Mouse (Mus musculus): ENCODE measurements around the gene Hoxc4.

Gene Hoxc4

GRCm38 (mm10) chr15:103039609-103040008 is 20.9 kb downstream of the Hoxc4 start:
- DNase-seq: no peak

DNA sequence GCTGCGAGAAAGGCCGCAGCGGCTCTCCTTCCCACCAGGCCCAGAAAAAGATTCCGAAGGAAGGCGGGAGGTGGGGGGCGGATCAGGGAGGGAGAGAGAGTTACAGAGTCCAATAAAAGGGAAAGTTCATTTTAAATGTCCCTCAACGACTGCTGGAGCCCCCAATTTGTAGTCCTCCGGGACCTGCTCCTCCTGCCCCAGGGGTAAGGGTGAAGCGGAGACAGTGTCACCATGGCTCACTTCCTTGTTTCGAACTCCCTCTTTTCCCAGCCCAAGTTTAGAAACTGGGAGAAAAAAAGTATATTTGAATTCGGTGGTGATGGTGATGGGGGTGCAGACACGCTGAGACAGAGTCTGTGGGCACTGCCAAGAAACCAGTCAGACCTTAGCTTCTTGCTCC is 21.9 kb downstream of the Hoxc4 start:
- no peak for DNase-seq

- DNase-seq: no peak
Measured at GRCm38 (mm10) chr15:103041613-103042012, 22.9 kb downstream of the Hoxc4 start.

DNA sequence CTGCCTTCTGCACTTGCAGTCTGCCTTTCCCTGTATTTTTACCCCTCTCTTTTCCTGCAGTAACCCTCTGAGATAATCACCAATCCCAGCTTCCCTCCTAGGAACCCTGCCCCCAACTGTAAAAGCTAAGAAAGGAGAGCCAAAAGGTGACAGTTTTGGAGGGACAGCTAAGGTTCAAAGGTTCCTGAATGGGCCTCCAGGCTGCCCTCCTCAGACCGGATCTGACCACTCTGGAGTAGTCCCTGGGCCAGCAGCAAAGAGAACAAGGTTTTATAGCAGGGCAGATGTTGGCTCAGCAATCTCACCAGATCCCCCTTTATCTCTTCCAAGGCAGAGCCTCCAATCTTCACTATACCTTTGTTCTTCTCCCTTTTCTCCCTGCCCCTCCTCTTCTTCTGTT is 23.5 kb downstream of the Hoxc4 start:
- no peak for DNase-seq

DNA sequence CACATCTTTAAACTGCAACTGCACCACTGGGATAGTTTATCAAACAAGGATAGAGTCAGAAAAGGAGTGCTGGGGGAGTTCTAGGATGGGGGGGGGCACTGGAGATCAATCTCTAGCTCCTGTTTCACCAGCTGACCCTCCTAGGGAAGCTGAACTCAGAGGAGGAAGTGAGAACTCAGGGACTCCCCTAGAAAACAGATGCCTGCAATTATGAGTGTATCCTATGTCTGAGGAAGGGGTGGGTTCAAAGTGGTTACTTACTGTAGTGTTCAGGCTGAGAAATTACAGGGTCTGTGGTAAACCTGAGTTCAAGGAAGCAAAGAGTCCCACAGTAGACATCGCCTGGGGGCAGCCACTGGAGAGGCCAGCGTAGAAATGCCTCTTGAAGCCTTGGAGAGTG is 32.9 kb downstream of the Hoxc4 start:
- DNase-seq: no peak

DNA sequence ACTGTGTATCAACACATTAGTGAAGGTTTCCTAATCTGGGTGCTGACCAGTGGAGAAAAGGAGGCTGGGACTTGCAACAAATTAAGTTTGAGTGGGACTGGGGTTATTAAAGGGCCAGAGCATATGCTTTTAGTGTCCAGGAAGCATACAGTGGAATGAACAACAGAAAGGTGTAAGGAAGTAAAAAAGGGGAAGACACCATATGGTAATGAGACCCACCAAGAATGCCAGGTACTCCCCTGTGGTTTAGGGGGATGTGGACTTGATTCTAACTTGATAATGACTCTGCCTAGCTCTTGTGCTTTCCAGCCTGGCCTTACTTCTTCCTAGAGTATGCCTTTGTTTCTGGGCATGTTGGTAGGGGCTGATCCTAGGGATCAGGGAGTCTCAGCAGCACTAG is 34.5 kb downstream of the Hoxc4 start:
- no peak for DNase-seq

- DNase-seq: no peak
Measured at GRCm38 (mm10) chr15:103056396-103056795, 37.7 kb downstream of the Hoxc4 start.

GRCm38 (mm10) chr15:103058715-103059114 is 40.0 kb downstream of the Hoxc4 start:
- no peak for DNase-seq

- no peak for DNase-seq
Measured at GRCm38 (mm10) chr15:103059393-103059992, 40.8 kb downstream of the Hoxc4 start.

DNA sequence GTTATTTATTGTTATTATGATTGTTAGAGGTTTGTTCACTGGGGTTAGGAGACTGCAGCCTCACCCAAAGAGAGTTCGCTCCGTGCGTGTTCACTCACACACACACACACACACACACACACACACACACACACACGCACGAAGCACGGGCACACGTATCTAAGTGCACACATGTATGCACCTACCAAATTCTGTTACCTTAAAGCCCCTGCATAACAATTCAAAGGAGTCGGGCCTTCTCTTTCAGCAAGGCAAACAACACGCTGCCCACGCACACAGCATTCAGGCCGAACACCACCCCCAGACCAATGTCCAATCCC is 41.2 kb downstream of the Hoxc4 start:
- no peak for DNase-seq

- no peak for DNase-seq
Measured at GRCm38 (mm10) chr15:103060341-103061130, 41.8 kb downstream of the Hoxc4 start.

- no peak for DNase-seq
Measured at GRCm38 (mm10) chr15:103061131-103061825, 42.5 kb downstream of the Hoxc4 start.

GRCm38 (mm10) chr15:103061988-103062387 is 43.3 kb downstream of the Hoxc4 start:
- DNase-seq: no peak

- no peak for DNase-seq
Measured at GRCm38 (mm10) chr15:103065642-103066041, 46.9 kb downstream of the Hoxc4 start.

GRCm38 (mm10) chr15:103067701-103068100 is 49.0 kb downstream of the Hoxc4 start:
- DNase-seq: no peak

DNA sequence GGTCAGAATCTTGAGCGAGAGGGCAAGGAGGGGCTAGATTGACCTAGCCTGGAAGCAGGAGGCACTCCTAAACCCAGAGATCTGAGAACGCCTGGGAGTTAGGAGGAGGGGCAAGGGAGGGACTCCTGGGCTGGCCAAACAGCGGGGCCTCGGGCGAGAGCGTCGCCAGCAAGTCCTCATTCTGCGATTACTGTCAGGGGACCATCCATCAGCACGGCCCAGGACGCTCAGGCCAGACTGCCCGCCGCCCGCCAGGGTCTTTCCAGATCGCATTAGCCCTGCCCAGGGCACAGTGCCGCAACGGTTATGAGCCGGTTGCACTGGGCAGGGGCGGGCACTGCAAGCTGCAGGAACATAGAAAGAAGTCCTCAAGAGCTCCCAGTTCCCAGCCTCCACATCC is 50.4 kb downstream of the Hoxc4 start:
- DNase-seq: no peak

- no peak for DNase-seq
Measured at GRCm38 (mm10) chr15:103071266-103071665, 52.5 kb downstream of the Hoxc4 start.

DNA sequence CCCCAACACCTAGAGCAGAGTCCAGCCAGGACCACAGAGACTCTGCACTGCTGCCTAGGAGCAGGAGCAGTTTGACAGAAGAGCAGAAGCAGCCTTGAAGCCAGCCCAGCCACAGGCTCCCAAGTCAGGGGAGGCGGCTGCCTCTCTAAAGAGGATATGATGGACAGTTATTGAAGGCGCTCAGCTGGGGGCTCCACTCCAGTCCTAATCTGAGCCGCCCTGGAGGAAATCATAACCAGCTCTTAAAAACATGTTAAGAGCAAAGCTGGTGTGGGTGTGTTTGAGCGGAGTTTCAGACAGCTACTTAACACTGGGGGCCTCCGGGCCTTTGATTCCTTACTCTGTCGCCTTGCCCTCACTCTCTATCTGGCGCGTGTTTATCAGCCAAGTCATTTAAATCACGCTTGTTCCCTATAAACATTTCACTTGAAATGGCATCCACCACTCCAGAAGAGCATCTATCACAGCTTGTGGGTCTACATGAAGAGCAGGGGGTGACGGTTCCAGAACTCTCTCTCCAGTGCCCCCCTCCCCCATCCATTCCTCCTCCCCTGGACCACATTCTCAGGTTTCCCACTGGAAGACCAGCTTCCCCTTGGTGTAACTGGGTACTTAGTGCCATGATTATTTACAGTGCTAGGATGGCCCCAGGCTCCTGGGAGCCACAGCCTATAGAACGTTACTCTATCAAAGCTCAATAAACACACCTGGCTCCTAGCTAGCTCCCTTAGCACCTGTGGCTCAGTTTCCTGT is 56.1 kb downstream of the Hoxc4 start:
- DNase-seq: no peak

DNA sequence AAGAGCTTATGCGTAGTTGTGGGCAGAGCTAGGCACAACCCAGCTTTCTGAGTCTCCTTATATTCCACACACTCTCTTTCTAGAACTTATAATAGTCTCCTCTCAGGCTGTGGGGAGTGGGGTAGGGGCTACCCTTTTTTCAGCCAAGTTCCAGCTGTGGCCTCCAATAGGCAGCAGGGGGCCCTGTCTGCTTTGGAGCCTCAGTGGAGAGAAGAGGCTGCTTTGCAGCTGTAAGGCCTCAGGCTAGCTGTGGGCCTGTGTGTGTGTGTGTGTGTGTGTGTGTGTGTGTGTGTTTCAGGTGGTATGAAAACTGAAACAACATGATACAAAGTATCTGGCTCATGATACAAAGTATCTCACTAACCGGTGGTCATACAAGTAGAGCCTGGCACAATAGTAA is 58.9 kb downstream of the Hoxc4 start:
- DNase-seq: no peak

GRCm38 (mm10) chr15:103082622-103083021 is 63.9 kb downstream of the Hoxc4 start:
- no peak for DNase-seq

GRCm38 (mm10) chr15:103083598-103083997 is 64.9 kb downstream of the Hoxc4 start:
- no peak for DNase-seq

DNA sequence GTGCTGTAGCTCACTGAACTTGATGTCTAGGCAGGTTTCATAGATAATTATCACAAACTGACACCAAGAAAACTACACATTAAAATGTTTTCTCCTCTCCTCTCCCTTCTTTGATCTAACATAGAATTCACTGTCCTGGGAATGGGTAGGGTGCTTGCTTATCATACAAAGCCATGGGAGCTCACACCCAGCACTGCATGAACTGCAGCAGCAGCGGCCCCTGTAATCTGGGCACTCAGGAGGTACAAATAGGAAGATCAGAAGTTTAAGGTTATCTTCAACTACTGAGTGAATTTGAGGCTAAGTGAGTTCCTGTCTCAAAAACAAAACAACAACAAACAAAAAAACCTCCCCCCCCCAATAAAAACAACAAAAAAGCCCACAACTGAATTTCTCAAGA is 66.2 kb downstream of the Hoxc4 start:
- no peak for DNase-seq
